Mouse (Mus musculus): ENCODE measurements around the gene Ube2b. TPM values are rescaled to one million over a fixed set of nuclear protein-coding genes. Genes with fewer than 3 reads are reported as not detected.
A peak's percentile ranks its signal among the peaks of the same experiment; 100 is the strongest.

Ube2b gene
- total and polyA plus RNA-seq, 2 experiments from 2014 or later = 125 to 230 TPM

DNA sequence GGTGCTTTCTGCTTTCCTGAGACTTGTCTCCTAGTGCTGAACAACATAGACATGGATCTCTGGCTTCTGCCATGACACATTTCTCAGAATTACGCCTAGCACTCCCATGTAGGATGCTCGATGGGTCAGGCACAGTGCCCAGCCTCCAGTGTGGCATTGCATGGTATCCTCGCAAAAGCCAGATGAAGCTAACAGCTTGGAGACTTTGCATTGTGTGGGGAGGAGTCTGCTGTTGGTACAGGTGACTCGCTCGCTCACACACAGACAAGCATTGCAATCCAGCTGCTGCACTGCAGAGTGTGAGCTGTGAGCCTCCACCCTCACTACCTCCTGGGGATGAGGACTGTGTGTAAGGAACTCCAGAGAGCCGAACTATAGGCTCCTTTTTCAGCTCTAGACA is 54.4 kb downstream of the Ube2b start:
- no peak overlapping the region for H3K9ac ChIP-seq (replicated peaks; ENCODE audit: low read length)
- H3K9me3 ChIP-seq (ENCODE audit: low read length) = no peaks in the 10 kb centered on the region
- no peak overlapping the region for H3K4me3 ChIP-seq (ENCODE audit: low read length)
- ATAC-seq (no peak), DNase-seq (ENCODE audit: low spot score) (no peak)
- no peak overlapping the region for H3K4me2 ChIP-seq (ENCODE audit: low read depth, low read length)
- no peak for TF ChIP-seq CTCF (IDR thresholded peaks at IDR 0.05; ENCODE audit: low read depth)
- no peaks in the 10 kb centered on the region for H3K36me3 ChIP-seq (ENCODE audit: insufficient read depth, low read length)
- H3K27ac ChIP-seq = no peak overlapping the region
- no peaks in the 10 kb centered on the region for H3K27me3 ChIP-seq (ENCODE audit: insufficient read depth, low read length)
- H3K4me1 ChIP-seq (ENCODE audit: insufficient read depth, low read length) = peaks cover 10% of the 10 kb centered on the region; the same call in 1 of the 2 replicates
- WGBS = 59% methylated on average over 6 of the region's 6 CpGs

DNA sequence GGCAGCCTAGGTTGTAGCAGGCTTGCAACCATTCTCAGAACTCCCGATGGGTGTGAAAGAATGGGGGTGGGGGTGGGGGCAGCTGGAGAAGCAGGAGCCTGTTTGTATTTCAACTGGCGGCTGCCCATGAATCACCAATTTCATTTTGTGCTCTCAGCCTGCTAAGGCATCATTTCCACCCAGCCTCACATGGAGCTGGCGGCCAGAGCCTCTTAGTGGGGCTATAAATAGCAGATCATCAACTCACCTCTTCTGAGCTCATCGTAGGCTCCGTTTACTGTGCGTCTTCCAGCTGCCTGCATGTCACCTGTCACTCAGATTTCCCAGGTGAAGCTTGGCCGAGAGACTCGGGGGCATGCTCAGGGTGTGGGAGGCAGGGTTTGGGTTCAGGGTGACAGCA is 55.0 kb downstream of the Ube2b start:
- 28% methylated on average over 8 of the region's 8 CpGs for WGBS
- DNase-seq (ENCODE audit: low spot score) (peak; percentile 53), ATAC-seq (peak; percentile 60)
- Histone ChIP-seq H3K4me3 (ENCODE audit: low read length) (no peak overlapping the region), H3K27ac (peak overlapping the region; percentile 54), H3K9ac (replicated peaks; ENCODE audit: low read length) (no peak overlapping the region; the same call in 1 of the 2 replicates), H3K27me3 (ENCODE audit: insufficient read depth, low read length) (no peaks in the 10 kb centered on the region), H3K9me3 (ENCODE audit: low read length) (no peaks in the 10 kb centered on the region), H3K4me1 (ENCODE audit: insufficient read depth, low read length) (peaks cover 10% of the 10 kb centered on the region; the same call in 1 of the 2 replicates), H3K4me2 (ENCODE audit: low read depth, low read length) (no peak overlapping the region), H3K36me3 (ENCODE audit: insufficient read depth, low read length) (no peaks in the 10 kb centered on the region)
- TF ChIP-seq CTCF (IDR thresholded peaks at IDR 0.05; ENCODE audit: low read depth) = no peak

DNA sequence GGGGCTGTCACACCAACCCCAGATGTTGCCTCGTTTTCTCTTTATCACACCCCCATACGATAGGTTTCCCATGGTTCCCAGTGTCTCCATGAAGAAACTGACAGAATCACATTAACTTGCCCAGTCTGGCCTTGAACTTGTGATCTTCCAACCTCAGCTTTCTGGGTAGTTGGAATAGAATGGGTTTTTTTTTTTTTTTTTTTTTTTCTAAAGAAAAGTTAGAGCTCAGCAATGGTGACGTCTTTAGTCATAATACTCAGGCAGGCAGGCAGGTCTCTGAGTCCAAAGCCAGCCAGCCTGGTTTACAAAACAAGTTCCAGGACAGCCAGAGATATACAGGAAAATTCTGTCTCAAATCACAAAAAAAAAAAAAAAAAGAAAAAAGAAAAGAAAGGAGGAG is 56.3 kb downstream of the Ube2b start:
- ATAC-seq (no peak), DNase-seq (ENCODE audit: low spot score) (no peak)
- WGBS = 84% methylated on average over 3 of the region's 3 CpGs
- no peaks in the 10 kb centered on the region for H3K9me3 ChIP-seq (ENCODE audit: low read length)
- no peaks in the 10 kb centered on the region for H3K27me3 ChIP-seq (ENCODE audit: insufficient read depth, low read length)
- no peak overlapping the region for H3K4me3 ChIP-seq (ENCODE audit: low read length)
- H3K4me2 ChIP-seq (ENCODE audit: low read depth, low read length) = no peak overlapping the region
- no peak overlapping the region for H3K27ac ChIP-seq
- peaks cover 10% of the 10 kb centered on the region; the same call in 1 of the 2 replicates for H3K4me1 ChIP-seq (ENCODE audit: insufficient read depth, low read length)
- TF ChIP-seq CTCF (IDR thresholded peaks at IDR 0.05; ENCODE audit: low read depth) = no peak
- no peak overlapping the region for H3K9ac ChIP-seq (replicated peaks; ENCODE audit: low read length)
- no peaks in the 10 kb centered on the region for H3K36me3 ChIP-seq (ENCODE audit: insufficient read depth, low read length)

DNA sequence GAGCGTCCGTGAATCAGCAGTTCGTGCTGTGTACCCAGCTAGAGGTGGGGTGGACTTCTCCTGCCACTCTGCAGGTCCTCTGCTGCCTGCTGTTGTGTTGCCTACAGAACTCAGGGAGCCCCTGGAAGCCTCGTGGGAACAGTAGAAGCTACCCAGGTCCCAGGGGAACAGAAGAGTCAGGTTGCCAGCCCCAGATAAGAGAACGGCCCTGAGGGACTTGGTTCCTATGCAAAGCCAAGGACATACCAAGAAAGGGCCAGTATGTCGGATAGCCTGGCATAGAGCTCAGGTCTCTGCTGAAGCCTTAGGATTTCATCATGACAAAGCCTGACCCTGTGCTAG is 57.1 kb downstream of the Ube2b start:
- Histone ChIP-seq H3K4me2 (ENCODE audit: low read depth, low read length) (no peak overlapping the region), H3K4me1 (ENCODE audit: insufficient read depth, low read length) (peaks cover 10% of the 10 kb centered on the region; the same call in 1 of the 2 replicates), H3K4me3 (ENCODE audit: low read length) (no peak overlapping the region), H3K36me3 (ENCODE audit: insufficient read depth, low read length) (no peaks in the 10 kb centered on the region), H3K9ac (replicated peaks; ENCODE audit: low read length) (0 out of 2 replicates have a peak overlapping the region, but pooled peaks have one; percentile 17), H3K27ac (0 out of 2 replicates have a peak overlapping the region, but pooled peaks have one; percentile 26), H3K27me3 (ENCODE audit: insufficient read depth, low read length) (no peaks in the 10 kb centered on the region), H3K9me3 (ENCODE audit: low read length) (no peaks in the 10 kb centered on the region)
- WGBS = 40% methylated on average over 6 of the region's 6 CpGs
- ATAC-seq (peak; percentile 55; the same call in 1 of the 2 replicates), DNase-seq (ENCODE audit: low spot score) (no peak)
- no peak for TF ChIP-seq CTCF (IDR thresholded peaks at IDR 0.05; ENCODE audit: low read depth)

DNA sequence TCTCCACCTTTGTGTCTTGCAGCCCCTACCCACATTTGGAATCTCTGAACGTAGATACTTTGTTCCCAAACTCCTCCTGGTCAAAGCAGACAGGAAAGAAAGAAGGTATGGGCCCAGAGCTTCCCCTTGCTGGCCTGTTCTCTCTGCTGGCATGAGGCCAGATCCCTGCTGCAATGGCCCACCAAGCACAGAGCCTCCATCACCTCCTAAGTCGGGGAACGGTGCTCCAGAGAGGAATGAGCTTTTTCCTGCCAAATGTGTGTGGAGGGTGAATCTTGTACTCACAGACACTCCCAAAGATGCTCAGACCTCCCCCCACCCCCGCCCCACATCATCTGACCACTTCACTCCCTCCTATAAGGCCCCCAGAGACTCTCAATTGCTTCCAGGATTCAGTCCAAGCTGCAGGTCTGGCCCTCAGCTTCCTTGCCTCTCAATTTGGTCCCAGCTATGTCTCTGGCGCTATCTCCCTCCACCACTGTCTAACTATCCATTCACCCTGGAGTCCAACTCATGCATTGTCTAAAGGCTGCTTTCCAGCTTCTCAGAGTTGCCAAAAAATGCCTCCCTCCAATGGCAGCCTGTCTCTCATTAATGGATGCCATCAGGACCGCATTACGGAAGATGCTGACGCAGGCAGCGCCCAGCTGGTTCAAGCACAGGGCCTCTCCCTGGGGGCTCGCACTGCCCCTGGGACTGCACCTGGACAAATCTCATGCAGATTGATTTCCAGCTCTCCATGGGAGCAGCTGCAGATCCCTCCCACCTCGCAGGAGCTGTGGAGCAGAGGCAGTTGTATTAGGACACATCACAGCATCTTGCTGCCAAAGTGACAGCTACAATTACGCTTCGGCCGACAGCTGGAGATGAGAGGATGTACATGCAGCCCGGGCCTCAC is 57.7 kb downstream of the Ube2b start:
- no peaks in the 10 kb centered on the region for H3K36me3 ChIP-seq (ENCODE audit: insufficient read depth, low read length)
- peak; percentile 54 for DNase-seq (ENCODE audit: low spot score)
- 35% methylated on average over 15 of the region's 15 CpGs for WGBS
- no peak for TF ChIP-seq CTCF (IDR thresholded peaks at IDR 0.05; ENCODE audit: low read depth)
- H3K4me1 ChIP-seq (ENCODE audit: insufficient read depth, low read length) = peaks cover 10% of the 10 kb centered on the region; the same call in 1 of the 2 replicates
- H3K4me3 ChIP-seq (ENCODE audit: low read length) = no peak overlapping the region
- ATAC-seq = peak; percentile 44
- H3K9ac ChIP-seq (replicated peaks; ENCODE audit: low read length) = 0 out of 2 replicates have a peak overlapping the region, but pooled peaks have one; percentile 17
- no peaks in the 10 kb centered on the region for H3K9me3 ChIP-seq (ENCODE audit: low read length)
- 0 out of 2 replicates have a peak overlapping the region, but pooled peaks have one; percentile 26 for H3K27ac ChIP-seq
- no peaks in the 10 kb centered on the region for H3K27me3 ChIP-seq (ENCODE audit: insufficient read depth, low read length)
- no peak overlapping the region for H3K4me2 ChIP-seq (ENCODE audit: low read depth, low read length)

DNA sequence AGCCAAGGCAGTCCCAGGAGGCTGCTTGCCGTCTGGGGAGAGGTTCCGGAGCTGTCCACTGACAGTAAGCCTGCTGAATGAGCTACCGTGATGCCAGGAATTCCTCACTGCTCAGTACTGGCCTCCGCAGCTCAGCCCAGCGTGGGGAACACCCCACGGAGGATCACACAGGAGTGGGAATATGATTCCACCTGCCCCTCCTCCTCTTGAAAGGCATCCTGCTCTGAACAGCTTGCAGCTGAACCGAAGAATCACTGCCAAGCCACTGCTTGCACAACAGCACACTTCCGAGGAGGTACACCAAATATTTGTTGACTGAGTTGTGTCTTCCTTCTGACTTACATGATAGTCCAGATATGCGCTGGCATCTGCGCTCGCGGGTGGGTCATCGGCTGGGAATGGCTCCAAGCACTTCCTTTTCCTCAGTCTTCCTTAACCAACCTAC is 60.0 kb downstream of the Ube2b start:
- H3K27ac ChIP-seq = no peak overlapping the region
- H3K9me3 ChIP-seq (ENCODE audit: low read length) = no peaks in the 10 kb centered on the region
- no peak for TF ChIP-seq CTCF (IDR thresholded peaks at IDR 0.05; ENCODE audit: low read depth)
- H3K36me3 ChIP-seq (ENCODE audit: insufficient read depth, low read length) = no peaks in the 10 kb centered on the region
- H3K27me3 ChIP-seq (ENCODE audit: insufficient read depth, low read length) = no peaks in the 10 kb centered on the region
- no peak overlapping the region for H3K4me2 ChIP-seq (ENCODE audit: low read depth, low read length)
- ATAC-seq (no peak), DNase-seq (ENCODE audit: low spot score) (peak; percentile 3)
- H3K9ac ChIP-seq (replicated peaks; ENCODE audit: low read length) = no peak overlapping the region
- H3K4me1 ChIP-seq (ENCODE audit: insufficient read depth, low read length) = peaks cover 10% of the 10 kb centered on the region; the same call in 1 of the 2 replicates
- WGBS = 70% methylated on average over 13 of the region's 13 CpGs
- H3K4me3 ChIP-seq (ENCODE audit: low read length) = no peak overlapping the region

DNA sequence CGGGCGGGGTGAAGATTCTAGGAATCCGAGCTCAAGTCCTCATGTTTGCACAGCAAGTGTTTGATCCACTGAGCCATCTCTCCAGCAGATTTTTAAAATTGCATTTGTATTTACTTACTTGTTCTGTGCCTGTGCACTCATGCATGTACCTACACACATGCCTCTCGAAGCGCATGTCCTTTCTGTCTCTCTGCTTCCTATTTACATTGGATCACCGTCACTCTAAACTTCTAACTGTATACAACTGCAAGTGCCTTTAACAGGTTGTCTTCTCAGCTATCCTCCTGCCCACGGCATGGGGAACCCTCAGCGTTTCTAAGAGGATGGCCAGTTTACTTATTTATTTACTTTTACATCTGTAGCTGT is 61.0 kb downstream of the Ube2b start:
- Histone ChIP-seq H3K4me3 (ENCODE audit: low read length) (no peak overlapping the region), H3K9me3 (ENCODE audit: low read length) (no peaks in the 10 kb centered on the region), H3K4me2 (ENCODE audit: low read depth, low read length) (no peak overlapping the region), H3K27ac (no peak overlapping the region), H3K4me1 (ENCODE audit: insufficient read depth, low read length) (0 out of 2 replicates have a peak, but pooled peaks cover 6% of the 10 kb centered on the region), H3K36me3 (ENCODE audit: insufficient read depth, low read length) (no peaks in the 10 kb centered on the region), H3K9ac (replicated peaks; ENCODE audit: low read length) (no peak overlapping the region), H3K27me3 (ENCODE audit: insufficient read depth, low read length) (no peaks in the 10 kb centered on the region)
- ATAC-seq (no peak), DNase-seq (ENCODE audit: low spot score) (no peak)
- no peak for TF ChIP-seq CTCF (IDR thresholded peaks at IDR 0.05; ENCODE audit: low read depth)
- 80% methylated on average over 8 of the region's 8 CpGs for WGBS
